Mouse (Mus musculus) B cell, adult 2 months (primary cell): Measurements from ENCODE around the gene Katnb1.

Source experiments
- DNase-seq, 2 experiments: peaks; one replicate each; pipeline ENCODE4 v3.0.0; 2022

The Katnb1 gene

GRCm38 (mm10) chr8:95084744-95085431 lies 3.9 kb downstream of the Katnb1 start:
- no peak for DNase-seq

- DNase-seq = no peak
Observed at GRCm38 (mm10) chr8:95085432-95086141, 4.6 kb downstream of the Katnb1 start.

- no peak for DNase-seq
Observed at GRCm38 (mm10) chr8:95093574-95093973, 12.6 kb downstream of the Katnb1 start.

GRCm38 (mm10) chr8:95099009-95099408 lies 18.0 kb downstream of the Katnb1 start:
- peak; percentile 55 to 58 for DNase-seq

GRCm38 (mm10) chr8:95101972-95102371 lies 21.0 kb downstream of the Katnb1 start:
- no peak for DNase-seq

GRCm38 (mm10) chr8:95107306-95107705 lies 26.3 kb downstream of the Katnb1 start:
- no peak for DNase-seq

- DNase-seq = no peak
Observed at GRCm38 (mm10) chr8:95112594-95112993, 31.6 kb downstream of the Katnb1 start.

- no peak for DNase-seq
Observed at GRCm38 (mm10) chr8:95113108-95113507, 32.1 kb downstream of the Katnb1 start.

GRCm38 (mm10) chr8:95113750-95114149 lies 32.8 kb downstream of the Katnb1 start:
- DNase-seq = no peak

GRCm38 (mm10) chr8:95123455-95123854 lies 42.5 kb downstream of the Katnb1 start:
- DNase-seq = no peak

- no peak for DNase-seq
Observed at GRCm38 (mm10) chr8:95126497-95126896, 45.5 kb downstream of the Katnb1 start.

GRCm38 (mm10) chr8:95127658-95128057 lies 46.7 kb downstream of the Katnb1 start:
- peak; percentile 31 to 50 for DNase-seq

GRCm38 (mm10) chr8:95128750-95129260 lies 47.8 kb downstream of the Katnb1 start:
- no peak for DNase-seq

- DNase-seq = no peak
Observed at GRCm38 (mm10) chr8:95130966-95131537, 50.1 kb downstream of the Katnb1 start.

- no peak for DNase-seq
Observed at GRCm38 (mm10) chr8:95131983-95132382, 51.0 kb downstream of the Katnb1 start.

GRCm38 (mm10) chr8:95134186-95134585 lies 53.2 kb downstream of the Katnb1 start:
- no peak for DNase-seq

- no peak for DNase-seq
Observed at GRCm38 (mm10) chr8:95135242-95135641, 54.3 kb downstream of the Katnb1 start.

GRCm38 (mm10) chr8:95136218-95136617 lies 55.2 kb downstream of the Katnb1 start:
- no peak for DNase-seq

- no peak for DNase-seq
Observed at GRCm38 (mm10) chr8:95137201-95137600, 56.2 kb downstream of the Katnb1 start.

- DNase-seq = no peak
Observed at GRCm38 (mm10) chr8:95137641-95138098, 56.7 kb downstream of the Katnb1 start.

GRCm38 (mm10) chr8:95138341-95139050 lies 57.5 kb downstream of the Katnb1 start:
- DNase-seq = no peak

- no peak for DNase-seq
Observed at GRCm38 (mm10) chr8:95139051-95139365, 58.0 kb downstream of the Katnb1 start.

GRCm38 (mm10) chr8:95140555-95140954 lies 59.6 kb downstream of the Katnb1 start:
- no peak for DNase-seq
